Comparison of ENCODE assay signal across 8 mouse cellular contexts in the genomic region with DNA sequence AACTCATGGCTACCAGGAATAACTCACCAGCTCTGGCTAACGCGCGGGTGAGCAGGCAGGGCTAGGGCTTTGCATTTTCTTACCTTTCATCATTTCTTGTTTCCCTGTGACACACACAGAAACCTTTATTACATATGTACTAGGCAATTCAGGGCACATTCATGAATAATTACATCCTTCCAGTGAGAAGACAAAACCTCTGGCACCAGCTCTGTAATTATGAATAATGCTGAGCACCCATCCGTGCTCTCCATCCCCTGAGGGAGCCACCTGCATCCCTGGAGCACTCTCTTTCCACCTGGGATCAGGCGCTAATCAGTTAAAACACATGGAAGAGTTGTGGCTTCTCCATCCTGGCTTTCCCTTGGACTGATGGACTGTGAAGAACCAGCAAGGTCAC. TPM values are rescaled to one million over a fixed set of nuclear protein-coding genes. Genes with fewer than 3 reads are reported as not detected.
DNase-seq lines count a peak whose midpoint lies in the region; ATAC-seq and TF ChIP-seq lines count a peak whose summit lies in the region.

A gene (plus strand): TSS at position 301 of the 400 bp plus-strand sequence.

- H3K9ac ChIP-seq in liver, embryonic 12.5 days: no peak within 1 kb of the TSS
- no peak within 1 kb of the TSS for H3K9ac ChIP-seq in liver, postnatal 0 days (replicated peaks)
- H3K9ac ChIP-seq in hindbrain, embryonic 16.5 days (ENCODE audit: low read depth, low read length): no peak within 1 kb of the TSS

- H3K4me2 ChIP-seq in liver, embryonic 12.5 days: no peak within 1 kb of the TSS
- no peak within 1 kb of the TSS for H3K4me2 ChIP-seq in liver, postnatal 0 days (ENCODE audit: low read depth, low read length)
- H3K4me2 ChIP-seq in hindbrain, embryonic 16.5 days (ENCODE audit: low read length): no peak within 1 kb of the TSS

- no peak for TF ChIP-seq EP300 in liver, postnatal 0 days (IDR thresholded peaks at IDR 0.05; ENCODE audit: low read depth)

- no peak for ATAC-seq in liver, embryonic 12.5 days
- no peak for ATAC-seq in liver, postnatal 0 days
- ATAC-seq in hindbrain, embryonic 16.5 days: no peak

- TF ChIP-seq CTCF in liver, postnatal 0 days (IDR thresholded peaks at IDR 0.05; ENCODE audit: low read depth): no peak

- peaks cover 14% of the 10 kb centered on the region for H3K4me1 ChIP-seq in liver, embryonic 12.5 days
- peaks cover 12% of the 10 kb centered on the region for H3K4me1 ChIP-seq in liver, postnatal 0 days (ENCODE audit: insufficient read depth)
- 0 out of 2 replicates have a peak, but pooled peaks cover 2% of the 10 kb centered on the region for H3K4me1 ChIP-seq in brown adipose tissue, adult 24 weeks (ENCODE audit: control insufficient read depth, insufficient read depth, insufficient read length, low read length)
- H3K4me1 ChIP-seq in hindbrain, embryonic 16.5 days (ENCODE audit: control insufficient read depth, insufficient read depth, low read depth, low read length): peaks cover 11% of the 10 kb centered on the region
- peaks cover 17% of the 10 kb centered on the region for H3K4me1 ChIP-seq in midbrain, embryonic 10.5 days

- no peaks in the 10 kb centered on the region for H3K9me3 ChIP-seq in liver, embryonic 12.5 days (replicated peaks)
- no peaks in the 10 kb centered on the region for H3K9me3 ChIP-seq in liver, postnatal 0 days (ENCODE audit: low read length)
- H3K9me3 ChIP-seq in hindbrain, embryonic 16.5 days (ENCODE audit: control insufficient read depth, low read length): no peaks in the 10 kb centered on the region
- no peaks in the 10 kb centered on the region for H3K9me3 ChIP-seq in midbrain, embryonic 10.5 days (replicated peaks)

- 82% methylated on average over 5 of the region's 5 CpGs for whole genome bisulfite sequencing in liver, embryonic 12.5 days (ENCODE audit: insufficient replicate concordance)
- 86% methylated on average over 5 of the region's 5 CpGs for WGBS in liver, postnatal 0 days (ENCODE audit: insufficient replicate concordance)
- WGBS in hindbrain, embryonic 16.5 days: 87% methylated on average over 5 of the region's 5 CpGs
- 86% methylated on average over 5 of the region's 5 CpGs for WGBS in midbrain, embryonic 10.5 days

- no peaks in the 10 kb centered on the region for H3K27me3 ChIP-seq in liver, embryonic 12.5 days (replicated peaks)
- no peaks in the 10 kb centered on the region for H3K27me3 ChIP-seq in liver, postnatal 0 days (ENCODE audit: insufficient read depth, low read length)
- no peaks in the 10 kb centered on the region for H3K27me3 ChIP-seq in hindbrain, embryonic 16.5 days (replicated peaks; ENCODE audit: control insufficient read depth, insufficient read depth, low read length)
- H3K27me3 ChIP-seq in midbrain, embryonic 10.5 days (ENCODE audit: low read depth, poor library complexity, severe bottlenecking): no peaks in the 10 kb centered on the region

- no peak within 1 kb of the TSS for H3K27ac ChIP-seq in liver, embryonic 12.5 days
- H3K27ac ChIP-seq in liver, postnatal 0 days (ENCODE audit: low read depth): no peak within 1 kb of the TSS
- no peak within 1 kb of the TSS for H3K27ac ChIP-seq in brown adipose tissue, adult 24 weeks (replicated peaks; ENCODE audit: low read depth, low read length)
- H3K27ac ChIP-seq in hindbrain, embryonic 16.5 days (ENCODE audit: low read depth, low read length): no peak within 1 kb of the TSS
- H3K27ac ChIP-seq in midbrain, embryonic 10.5 days (replicated peaks): no peak within 1 kb of the TSS

- H3K4me3 ChIP-seq in liver, embryonic 12.5 days: no peak within 1 kb of the TSS
- H3K4me3 ChIP-seq in liver, postnatal 0 days (ENCODE audit: low read depth, low read length): no peak within 1 kb of the TSS
- H3K4me3 ChIP-seq in brown adipose tissue, adult 24 weeks (ENCODE audit: insufficient read depth, low read depth, low read length): no peak within 1 kb of the TSS
- H3K4me3 ChIP-seq in hindbrain, embryonic 16.5 days (ENCODE audit: low read length): no peak within 1 kb of the TSS
- H3K4me3 ChIP-seq in midbrain, embryonic 10.5 days: no peak within 1 kb of the TSS

- peaks cover 44% of the 10 kb centered on the region for H3K36me3 ChIP-seq in liver, embryonic 12.5 days
- H3K36me3 ChIP-seq in liver, postnatal 0 days (replicated peaks; ENCODE audit: insufficient read depth, low read length): peaks cover 24% of the 10 kb centered on the region
- peaks cover 25% of the 10 kb centered on the region for H3K36me3 ChIP-seq in hindbrain, embryonic 16.5 days (ENCODE audit: control insufficient read depth, insufficient read depth, low read length)
- peaks cover 50% of the 10 kb centered on the region for H3K36me3 ChIP-seq in midbrain, embryonic 10.5 days

- no peak for DNase-seq in liver, postnatal 0 days
- no peak for DNase-seq in midbrain, embryonic 10.5 days (ENCODE audit: low spot score)
- DNase-seq in frontal cortex, postnatal 36 days (ENCODE audit: low spot score in 2 of 2): no peak
- no peak for DNase-seq in kidney, postnatal 14 days
- no peak for DNase-seq in ovary, adult 18-20 months (ENCODE audit: low spot score)

RNA-seq across cellular contexts. Expression of the gene that starts here (rescaled TPM):
- polyA plus RNA-seq in liver, embryonic 12.5 days (2016; fragmentation: Nextera tagmentation; extraction: Ambion mirVana): 11.9 and 13.4 TPM in 2 replicates
- polyA plus RNA-seq in liver, postnatal 0 days (2015; fragmentation: Nextera tagmentation; extraction: Ambion mirVana): 7.2 and 7.6 TPM in 2 replicates
- polyA plus RNA-seq in brown adipose tissue, adult 24 weeks (2012; ENCODE audit: insufficient read depth, insufficient read length, missing spikeins): 16.1 and 20.5 TPM in 2 replicates
- polyA plus RNA-seq in hindbrain, embryonic 16.5 days (2015; fragmentation: Nextera tagmentation; extraction: Ambion mirVana): 32.0 and 35.8 TPM in 2 replicates
- 32.2 and 36.3 TPM in 2 replicates for polyA plus RNA-seq in midbrain, embryonic 10.5 days (2016; fragmentation: Nextera tagmentation; extraction: Ambion mirVana)
